Mouse (Mus musculus): ENCODE results near the gene Actr2.

- TF ChIP-seq CTCF (IDR thresholded peaks at IDR 0.05; ENCODE audit: low read depth) (no peak), EP300 (IDR thresholded peaks at IDR 0.05; ENCODE audit: low read depth) (no peak)
Measured at GRCm38 (mm10) chr11:20042106-20042505, 70.6 kb downstream of the Actr2 start.

All from liver, embryonic 14.5 days (tissue).